Mouse (Mus musculus) midbrain, embryonic 10.5 days (tissue): ENCODE results near the gene Sh2d1b1. TPM values are rescaled to one million over a fixed set of nuclear protein-coding genes. Genes with fewer than 3 reads are reported as not detected.
"Not testable (repeated sequence)": the region's sequence is repeated elsewhere in the genome, so short reads cannot be mapped to it uniquely, and the experiment has no call there.

Experiments
- DNase-seq: peaks from one replicate; pipeline ENCODE4 v3.0.0-alpha.2; 2017; ENCODE audit warnings: low spot score
- H3K27ac ChIP-seq: fragments of 300-500 bp; sonication (generic); replicated peaks from 2 replicates; pipeline ENCODE4 v1.5.1; 2016; ENCODE audit warnings: mild to moderate bottlenecking
- H3K27me3 ChIP-seq: fragments of 300-500 bp; sonication (generic); 2 replicates; pipeline ENCODE4 v1.6.1; 2016; ENCODE audit warnings: low read depth, mild to moderate bottlenecking; ENCODE audit not compliant: poor library complexity, severe bottlenecking
- H3K36me3 ChIP-seq: fragments of 300-500 bp; sonication (generic); 2 replicates; pipeline ENCODE4 v1.6.1; 2016; ENCODE audit warnings: mild to moderate bottlenecking, moderate library complexity
- H3K4me1 ChIP-seq: fragments of 300-500 bp; sonication (generic); 2 replicates; pipeline ENCODE4 v1.6.1; 2016
- H3K4me3 ChIP-seq: fragments of 300-500 bp; sonication (generic); 2 replicates; pipeline ENCODE4 v1.5.1; 2016; ENCODE audit warnings: mild to moderate bottlenecking, moderate library complexity
- H3K9me3 ChIP-seq: fragments of 300-500 bp; sonication (generic); replicated peaks from 2 replicates; pipeline ENCODE4 v1.6.1; 2016; ENCODE audit warnings: mild to moderate bottlenecking
- WGBS: fragments of 180-500 bp; shearing (Covaris S2); methylation state at CpG from one replicate; pipeline ENCODE4 v1.1.7; 2016; 5-methylcytosine and 5-hydroxymethylcytosine counted together
- polyA plus RNA-seq: library from polyadenylated mRNA; unstranded; fragments of >200 nt; fragmentation: Nextera tagmentation; extraction: Ambion mirVana; gene quantifications from 2 replicates; pipeline ENCODE4 v1.2.1, GENCODE M21; 2016

Sh2d1b1 gene
- polyA plus RNA-seq, result not detected in 2 replicates

DNA sequence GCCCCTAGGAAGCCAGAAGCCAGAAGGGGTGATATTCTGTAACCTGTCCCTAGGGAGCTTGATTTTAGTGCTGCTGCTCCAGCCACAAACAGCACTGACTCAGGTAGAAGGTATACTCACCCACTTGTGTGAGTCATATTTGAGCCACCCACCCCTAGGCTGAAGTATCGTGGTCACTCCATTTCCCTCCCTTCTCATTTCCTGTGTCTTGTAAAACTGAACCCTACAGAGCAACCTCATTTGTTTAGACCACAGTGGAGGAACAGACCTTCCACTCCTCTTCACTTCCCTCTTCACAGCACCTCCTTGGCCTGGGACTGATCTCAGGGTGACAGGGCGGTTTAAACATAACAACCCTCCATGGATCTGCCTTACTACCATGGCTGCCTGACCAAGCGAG is at the start of gene Sh2d1b1:
Gene Sh2d1b1 (plus strand): TSS at position 305 of the 400 bp plus-strand sequence.
- DNase-seq, result no peak
- H3K9me3 ChIP-seq, result no peaks in the 10 kb centered on the region
- no peak within 1 kb of the TSS for H3K4me3 ChIP-seq
- H3K27ac ChIP-seq, result no peak within 1 kb of the TSS
- H3K4me1 ChIP-seq, result no peaks in the 10 kb centered on the region
- H3K27me3 ChIP-seq, result no peaks in the 10 kb centered on the region
- 94% methylated on average over 2 of the region's 3 CpGs for WGBS
- no peaks in the 10 kb centered on the region for H3K36me3 ChIP-seq

- H3K36me3 ChIP-seq, H3K4me1 ChIP-seq, H3K27me3 ChIP-seq, H3K27ac ChIP-seq, H3K9me3 ChIP-seq, H3K4me3 ChIP-seq, DNase-seq: not testable (repeated sequence)
- WGBS, result 81% methylated on average over 6 of the region's 6 CpGs
Observed at GRCm38 (mm10) chr1:170232688-170233087, 44.4 kb upstream of the Sh2d1b1 start, which contains the start of gene Sh2d1b2. Gene Sh2d1b2 (plus strand): TSS chr1:170232749.

- H3K4me3 ChIP-seq, result no peak overlapping the region
- 83% methylated on average over 3 of the region's 3 CpGs for WGBS
- H3K4me1 ChIP-seq, result no peaks in the 10 kb centered on the region
- no peak overlapping the region for H3K27ac ChIP-seq
- H3K9me3 ChIP-seq, result no peaks in the 10 kb centered on the region
- H3K36me3 ChIP-seq, result no peaks in the 10 kb centered on the region
- no peaks in the 10 kb centered on the region; the same call in 1 of the 2 replicates for H3K27me3 ChIP-seq
- DNase-seq, result no peak
Observed at GRCm38 (mm10) chr1:170245016-170245415, 32.1 kb upstream of the Sh2d1b1 start.

- 0 out of 2 replicates have a peak, but pooled peaks cover 3% of the 10 kb centered on the region for H3K9me3 ChIP-seq
- peak overlapping the region; percentile 90 for H3K27ac ChIP-seq
- H3K4me1 ChIP-seq, result peaks cover 7% of the 10 kb centered on the region
- H3K27me3 ChIP-seq, result peaks cover 18% of the 10 kb centered on the region; the same call in 1 of the 2 replicates
- H3K36me3 ChIP-seq, result no peaks in the 10 kb centered on the region
- DNase-seq, result no peak
- peak overlapping the region; percentile 78 for H3K4me3 ChIP-seq
- WGBS, result 27% methylated on average over 30 of the region's 30 CpGs
Observed at GRCm38 (mm10) chr1:170254893-170255559, 22.1 kb upstream of the Sh2d1b1 start.

DNA sequence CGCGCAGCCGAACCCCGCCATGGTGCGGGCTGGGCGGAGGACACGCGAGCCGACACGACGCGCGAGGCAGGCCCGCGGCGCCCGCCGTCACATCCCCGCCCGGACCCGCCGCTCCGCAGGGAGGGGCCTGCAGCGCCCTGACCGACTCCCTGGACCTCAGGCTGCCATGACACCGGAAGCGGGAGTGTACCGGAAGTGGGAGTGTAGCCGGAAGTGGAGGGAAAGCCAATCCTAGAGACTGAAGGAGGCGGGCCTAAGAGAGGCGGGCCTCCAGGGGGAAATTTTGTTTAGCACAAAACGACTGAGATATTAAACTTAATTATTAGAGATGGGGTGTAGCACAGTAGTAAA is 21.6 kb upstream of the Sh2d1b1 start:
- peaks cover 7% of the 10 kb centered on the region for H3K4me1 ChIP-seq
- 4% methylated on average over 32 of the region's 32 CpGs for WGBS
- H3K9me3 ChIP-seq, result 0 out of 2 replicates have a peak, but pooled peaks cover 3% of the 10 kb centered on the region
- H3K36me3 ChIP-seq, result no peaks in the 10 kb centered on the region
- H3K4me3 ChIP-seq, result peak overlapping the region; percentile 78
- peak; percentile 90 for DNase-seq
- peak overlapping the region; percentile 90 for H3K27ac ChIP-seq
- peaks cover 18% of the 10 kb centered on the region; the same call in 1 of the 2 replicates for H3K27me3 ChIP-seq

GRCm38 (mm10) chr1:170270281-170270680 is 6.8 kb upstream of the Sh2d1b1 start:
- H3K4me3 ChIP-seq, result no peak overlapping the region
- WGBS, result 84% methylated on average over 6 of the region's 6 CpGs
- no peaks in the 10 kb centered on the region for H3K27me3 ChIP-seq
- H3K4me1 ChIP-seq, result no peaks in the 10 kb centered on the region
- no peaks in the 10 kb centered on the region for H3K36me3 ChIP-seq
- H3K27ac ChIP-seq, result no peak overlapping the region
- DNase-seq, result no peak
- H3K9me3 ChIP-seq, result peaks cover 14% of the 10 kb centered on the region; the same call in 1 of the 2 replicates

DNA sequence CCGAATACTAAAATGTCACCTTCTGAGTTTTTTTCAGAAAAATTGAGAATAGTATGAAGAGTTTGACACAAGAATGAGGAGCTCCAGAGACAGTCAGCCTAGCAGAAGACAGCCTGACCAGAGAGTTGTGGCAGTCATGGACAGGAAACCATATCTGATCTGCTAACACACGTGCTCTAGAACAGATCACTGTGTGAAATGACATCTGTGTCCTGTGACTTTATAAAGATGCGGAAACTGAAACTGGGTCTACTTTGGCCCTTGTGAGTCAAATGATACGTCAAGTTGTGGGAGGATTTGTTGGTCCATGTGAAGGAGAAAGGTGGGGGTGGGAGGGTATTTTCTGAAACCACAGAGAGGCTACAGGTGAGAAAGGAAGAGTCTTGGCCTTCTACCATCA is 6.4 kb upstream of the Sh2d1b1 start:
- no peaks in the 10 kb centered on the region for H3K4me1 ChIP-seq
- no peaks in the 10 kb centered on the region for H3K36me3 ChIP-seq
- no peak overlapping the region for H3K27ac ChIP-seq
- DNase-seq, result no peak
- WGBS, result 88% methylated on average over 4 of the region's 4 CpGs
- H3K4me3 ChIP-seq, result no peak overlapping the region
- no peaks in the 10 kb centered on the region for H3K27me3 ChIP-seq
- H3K9me3 ChIP-seq, result peaks cover 14% of the 10 kb centered on the region; the same call in 1 of the 2 replicates

DNA sequence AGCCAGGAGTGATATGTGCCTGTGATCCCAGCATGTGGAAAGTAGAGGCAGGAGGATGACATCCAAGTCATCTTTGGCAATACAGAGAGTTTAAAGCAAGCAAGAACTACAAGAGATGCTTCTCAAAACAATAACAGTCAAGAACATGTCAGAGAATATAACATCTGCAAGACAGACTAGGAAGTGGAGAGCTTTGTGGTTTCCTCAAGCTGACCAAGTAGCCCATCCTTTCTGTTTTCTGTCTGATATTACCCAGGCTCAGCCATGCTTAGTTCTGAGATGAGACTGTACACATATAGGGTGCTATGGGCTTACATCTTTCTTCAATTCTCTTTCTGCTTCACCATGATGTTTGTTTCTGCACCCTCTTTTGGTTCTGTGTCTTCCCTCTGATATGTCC is 3.9 kb upstream of the Sh2d1b1 start:
- Histone ChIP-seq H3K9me3 (no peaks in the 10 kb centered on the region), H3K36me3 (no peaks in the 10 kb centered on the region), H3K27ac (no peak overlapping the region), H3K4me1 (no peaks in the 10 kb centered on the region), H3K4me3 (no peak overlapping the region), H3K27me3 (no peaks in the 10 kb centered on the region)
- DNase-seq, result no peak

DNA sequence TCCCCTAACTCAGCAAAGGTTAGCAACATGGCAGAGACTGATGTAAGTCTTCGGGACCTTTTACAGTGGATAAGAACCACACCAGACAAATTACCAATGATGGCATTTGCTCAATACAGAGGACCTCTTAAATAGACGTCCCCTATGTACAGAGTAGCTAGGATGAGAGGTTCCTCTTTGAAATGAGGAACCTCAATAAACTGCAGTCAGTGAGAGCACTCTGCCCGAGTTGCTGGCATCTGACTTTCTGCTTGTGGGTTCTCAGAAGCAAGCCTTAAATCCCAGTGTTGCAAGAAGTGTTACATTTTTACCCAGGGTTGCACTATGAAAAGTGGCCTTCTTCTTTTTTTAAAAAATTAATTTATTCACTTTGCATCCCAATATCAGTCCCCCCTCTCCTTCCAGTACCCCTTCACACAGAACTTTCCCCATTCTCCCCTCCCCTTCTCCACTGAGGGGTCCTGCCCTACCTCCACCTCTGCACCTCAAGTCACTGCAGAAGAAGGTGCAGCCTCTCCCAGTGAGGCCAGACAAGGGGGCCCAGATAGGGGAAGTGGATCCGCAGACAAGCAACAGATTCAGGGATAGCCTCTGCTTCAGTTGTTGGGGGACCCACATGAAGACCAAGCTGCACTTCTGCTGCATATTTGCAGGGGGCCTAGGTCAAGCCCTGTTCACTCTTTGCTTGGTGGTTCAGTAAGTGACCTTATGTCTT is 5.5 kb downstream of the Sh2d1b1 start:
- no peaks in the 10 kb centered on the region for H3K36me3 ChIP-seq
- 76% methylated on average over 4 of the region's 4 CpGs for WGBS
- H3K4me3 ChIP-seq, result no peak overlapping the region
- no peaks in the 10 kb centered on the region for H3K27me3 ChIP-seq
- no peaks in the 10 kb centered on the region for H3K4me1 ChIP-seq
- no peaks in the 10 kb centered on the region for H3K9me3 ChIP-seq
- DNase-seq, result no peak
- H3K27ac ChIP-seq, result no peak overlapping the region

GRCm38 (mm10) chr1:170292239-170292951 is 15.3 kb downstream of the Sh2d1b1 start:
- DNase-seq, result peak; percentile 39
- Histone ChIP-seq H3K4me3 (no peak overlapping the region), H3K36me3 (no peaks in the 10 kb centered on the region), H3K4me1 (peaks cover 22% of the 10 kb centered on the region), H3K27me3 (no peaks in the 10 kb centered on the region), H3K27ac (0 out of 2 replicates have a peak overlapping the region, but pooled peaks have one; percentile 34), H3K9me3 (no peaks in the 10 kb centered on the region)
- 47% methylated on average over 9 of the region's 9 CpGs for WGBS

- H3K36me3 ChIP-seq, result no peaks in the 10 kb centered on the region
- no peaks in the 10 kb centered on the region for H3K27me3 ChIP-seq
- no peak overlapping the region for H3K4me3 ChIP-seq
- WGBS, result 69% methylated on average over 5 of the region's 5 CpGs
- peak overlapping the region; percentile 70; the same call in 1 of the 2 replicates for H3K27ac ChIP-seq
- peaks cover 22% of the 10 kb centered on the region for H3K4me1 ChIP-seq
- DNase-seq, result no peak
- H3K9me3 ChIP-seq, result no peaks in the 10 kb centered on the region
Observed at GRCm38 (mm10) chr1:170293257-170293656, 16.1 kb downstream of the Sh2d1b1 start.

DNA sequence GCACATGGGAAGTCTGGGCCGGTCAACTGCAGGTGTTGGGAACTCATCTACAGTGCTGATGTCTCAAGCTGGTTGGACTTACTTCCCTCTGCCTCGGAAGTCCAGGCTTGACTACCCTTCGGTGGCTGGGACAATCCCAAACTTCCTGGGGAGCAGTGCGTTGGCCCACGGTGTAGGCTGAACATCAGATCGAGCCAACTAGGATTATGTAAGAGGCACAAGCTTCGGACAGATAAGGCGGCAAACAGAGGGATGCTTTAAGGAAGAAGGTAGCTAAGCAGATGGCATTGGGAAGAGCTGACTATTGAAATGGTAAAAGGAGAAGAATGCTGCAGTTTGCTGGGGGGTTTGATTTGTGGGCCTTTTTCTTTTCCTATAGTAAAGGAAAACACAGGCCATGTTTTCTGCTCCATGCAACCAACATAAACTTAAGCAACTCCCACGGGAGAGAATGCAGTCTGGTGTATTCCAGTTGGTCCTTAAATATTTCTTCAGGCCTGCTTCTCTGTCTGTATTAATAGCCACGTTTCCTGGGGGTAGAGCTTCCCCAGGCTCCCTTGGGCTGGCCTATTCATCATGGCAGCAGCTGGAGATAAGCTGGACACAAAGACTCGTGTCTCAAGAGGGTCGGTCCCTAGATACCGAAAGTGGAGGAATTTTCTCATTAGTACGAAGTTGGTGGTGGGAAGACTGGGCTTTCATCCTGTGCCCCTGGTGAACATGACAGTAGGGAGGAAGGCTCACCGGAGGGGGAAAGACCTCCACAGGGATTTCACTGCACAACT is 17.9 kb downstream of the Sh2d1b1 start:
- Histone ChIP-seq H3K9me3 (no peaks in the 10 kb centered on the region), H3K27ac (peak overlapping the region; percentile 70), H3K27me3 (no peaks in the 10 kb centered on the region), H3K4me3 (no peak overlapping the region), H3K4me1 (peaks cover 22% of the 10 kb centered on the region), H3K36me3 (no peaks in the 10 kb centered on the region)
- DNase-seq, result no peak
- WGBS, result 69% methylated on average over 15 of the region's 15 CpGs
